Mouse (Mus musculus) MEL (cell line): ENCODE results near the gene Igsf6. TPM values are rescaled to one million over a fixed set of nuclear protein-coding genes. Genes with fewer than 3 reads are reported as not detected.

Source experiments
- DNase-seq: peaks from one replicate; pipeline ENCODE4 v3.0.0; 2011; ENCODE audit warnings: low read depth, low spot score
- H3K27ac ChIP-seq: 2 replicates; pipeline ENCODE4 v1.5.1; 2012; ENCODE audit warnings: low read depth, mild to moderate bottlenecking, control low read depth, low read length, moderate library complexity; ENCODE audit not compliant: control insufficient read depth
- H3K27me3 ChIP-seq, 2 experiments: fragments of 150-350 bp in 1 of 2; sonication (generic) in 1 of 2; 2 replicates each; pipeline ENCODE4 v1.6.1; 2012; ENCODE audit warnings: low read length in 2 of 2, mild to moderate bottlenecking in 2 of 2, improper control_type of control experiment in 1 of 2, moderate library complexity in 1 of 2; ENCODE audit not compliant: insufficient read depth in 2 of 2, control insufficient read depth in 1 of 2
- H3K36me3 ChIP-seq, 2 experiments: 2 replicates each; pipeline ENCODE4 v1.6.1; 2012 to 2014; ENCODE audit warnings: low read length in 2 of 2, improper control_type of control experiment in 1 of 2, inconsistent platforms in 1 of 2, mild to moderate bottlenecking in 1 of 2; ENCODE audit not compliant: insufficient read depth in 2 of 2, control insufficient read depth in 1 of 2
- H3K4me1 ChIP-seq, 2 experiments: fragments of 150-350 bp in 1 of 2; sonication (generic) in 1 of 2; 2 replicates each; pipeline ENCODE4 v1.6.1; 2012; ENCODE audit warnings: low read length in 2 of 2, improper control_type of control experiment in 1 of 2, mild to moderate bottlenecking in 1 of 2; ENCODE audit not compliant: insufficient read depth in 2 of 2, control insufficient read depth in 1 of 2
- H3K4me3 ChIP-seq, 2 experiments: fragments of 150-350 bp in 1 of 2; sonication (generic) in 1 of 2; 2 replicates each; pipeline ENCODE4 v1.5.1; 2012; ENCODE audit warnings: low read depth in 2 of 2, low read length in 2 of 2, mild to moderate bottlenecking in 2 of 2, moderate library complexity in 2 of 2, control low read depth in 1 of 2, improper control_type of control experiment in 1 of 2; ENCODE audit not compliant: control insufficient read depth in 1 of 2, insufficient read depth in 1 of 2
- H3K79me2 ChIP-seq: 2 replicates; pipeline ENCODE4 v1.6.1; 2012; ENCODE audit warnings: mild to moderate bottlenecking, low read length, moderate library complexity; ENCODE audit not compliant: control insufficient read depth, poor library complexity, insufficient read depth
- H3K9ac ChIP-seq: 2 replicates; pipeline ENCODE4 v1.6.1; 2012; ENCODE audit warnings: low read depth, mild to moderate bottlenecking, control low read depth, low read length, moderate library complexity; ENCODE audit not compliant: control insufficient read depth, poor library complexity, severe bottlenecking
- H3K9me3 ChIP-seq: fragments of 150-350 bp; sonication (generic); replicated peaks from 2 replicates; pipeline ENCODE4 v1.6.1; 2012; ENCODE audit warnings: mild to moderate bottlenecking, low read length, improper control_type of control experiment, moderate library complexity; ENCODE audit not compliant: insufficient read depth
- BHLHE40 ChIP-seq: IDR thresholded peaks from 2 replicates; pipeline ENCODE4 v1.6.1; 2012; ENCODE audit warnings: low read depth, mild to moderate bottlenecking, inconsistent platforms, low read length, improper control_type of control experiment, borderline replicate concordance
- CHD1 ChIP-seq: IDR thresholded peaks from 2 replicates; pipeline ENCODE4 v1.6.1; 2012; ENCODE audit warnings: low read depth, mild to moderate bottlenecking, inconsistent platforms, low read length, improper control_type of control experiment
- CTCF ChIP-seq, 3 experiments: IDR thresholded peaks in 2 of 3; conservative IDR thresholded peaks in 1 of 3; 2 replicates each; pipeline ENCODE4 v1.5.1; 2011 to 2012; ENCODE audit warnings: low read length in 3 of 3, low read depth in 2 of 3, mild to moderate bottlenecking in 2 of 3, improper control_type of control experiment in 1 of 3, inconsistent platforms in 1 of 3, mixed read lengths in 1 of 3, moderate library complexity in 1 of 3; ENCODE audit not compliant: control insufficient read depth in 1 of 3, insufficient read depth in 1 of 3, poor library complexity in 1 of 3, severe bottlenecking in 1 of 3
- E2F4 ChIP-seq: IDR thresholded peaks from 2 replicates; pipeline ENCODE4 v1.6.1; 2011; ENCODE audit warnings: low read depth, low read length, improper control_type of control experiment, borderline replicate concordance
- EP300 ChIP-seq, 2 experiments: IDR thresholded peaks; 2 replicates each; pipeline ENCODE4 v1.6.1; 2011; ENCODE audit warnings: improper control_type of control experiment in 2 of 2, low read length in 2 of 2, low read depth in 1 of 2, mild to moderate bottlenecking in 1 of 2
- ETS1 ChIP-seq: IDR thresholded peaks from 2 replicates; pipeline ENCODE4 v1.6.1; 2012; ENCODE audit warnings: low read depth, mild to moderate bottlenecking, inconsistent platforms, low read length, improper control_type of control experiment, moderate library complexity
- GABPA ChIP-seq: IDR thresholded peaks from 2 replicates; pipeline ENCODE4 v1.6.1; 2012; ENCODE audit warnings: low read depth, mild to moderate bottlenecking, inconsistent platforms, low read length, improper control_type of control experiment, moderate library complexity
- GATA1 ChIP-seq: IDR thresholded peaks from 2 replicates; pipeline ENCODE4 v1.6.1; 2011; ENCODE audit warnings: low read depth, low read length, improper control_type of control experiment
- JUND ChIP-seq: IDR thresholded peaks from 2 replicates; pipeline ENCODE4 v1.6.1; 2011; ENCODE audit warnings: low read depth, mild to moderate bottlenecking, improper control_type of control experiment, low read length
- MAFK ChIP-seq: IDR thresholded peaks from 2 replicates; pipeline ENCODE4 v1.6.1; 2011; ENCODE audit warnings: low read depth, mild to moderate bottlenecking, low read length, improper control_type of control experiment, borderline replicate concordance
- MAZ ChIP-seq: IDR thresholded peaks from 2 replicates; pipeline ENCODE4 v1.6.1; 2012; ENCODE audit warnings: low read depth, mild to moderate bottlenecking, inconsistent platforms, low read length, improper control_type of control experiment
- MEF2A ChIP-seq: IDR thresholded peaks from 2 replicates; pipeline ENCODE4 v1.6.1; 2014; ENCODE audit warnings: low read depth, mild to moderate bottlenecking, inconsistent platforms, low read length, improper control_type of control experiment; ENCODE audit not compliant: poor library complexity, insufficient replicate concordance, severe bottlenecking; ENCODE audit errors: extremely low read depth
- MXI1 ChIP-seq: IDR thresholded peaks from 2 replicates; pipeline ENCODE4 v1.6.1; 2011; ENCODE audit warnings: mild to moderate bottlenecking, low read depth, low read length, improper control_type of control experiment
- POLR2A ChIP-seq, 2 experiments: IDR thresholded peaks; 2 replicates each; pipeline ENCODE4 v1.6.1; 2011 to 2012; ENCODE audit warnings: low read length in 2 of 2, mild to moderate bottlenecking in 2 of 2, control low read depth in 1 of 2, improper control_type of control experiment in 1 of 2, low read depth in 1 of 2, moderate library complexity in 1 of 2; ENCODE audit not compliant: control insufficient read depth in 1 of 2, insufficient read depth in 1 of 2, poor library complexity in 1 of 2
- POLR2AphosphoS5 ChIP-seq: IDR thresholded peaks from 2 replicates; pipeline ENCODE4 v1.6.1; 2012; ENCODE audit warnings: low read depth, borderline replicate concordance, mild to moderate bottlenecking, inconsistent platforms, low read length, moderate library complexity, mixed read lengths
- RAD21 ChIP-seq: IDR thresholded peaks from 2 replicates; pipeline ENCODE4 v1.6.1; 2011; ENCODE audit warnings: mild to moderate bottlenecking, low read depth, low read length, improper control_type of control experiment
- SMC3 ChIP-seq: IDR thresholded peaks from 2 replicates; pipeline ENCODE4 v1.6.1; 2011; ENCODE audit warnings: low read depth, low read length, improper control_type of control experiment
- TAL1 ChIP-seq: IDR thresholded peaks from 2 replicates; pipeline ENCODE4 v1.6.1; 2012; ENCODE audit warnings: mild to moderate bottlenecking, inconsistent platforms, low read length, moderate library complexity, mixed read lengths
- TCF12 ChIP-seq: IDR thresholded peaks from 2 replicates; pipeline ENCODE4 v1.6.1; 2014; ENCODE audit warnings: low read depth, mild to moderate bottlenecking, inconsistent platforms, low read length, improper control_type of control experiment, moderate library complexity
- USF1 ChIP-seq: IDR thresholded peaks from 2 replicates; pipeline ENCODE4 v1.6.1; 2014; ENCODE audit warnings: low read depth, mild to moderate bottlenecking, inconsistent platforms, low read length, improper control_type of control experiment, moderate library complexity
- USF2 ChIP-seq, 2 experiments: IDR thresholded peaks; 2 replicates each; pipeline ENCODE4 v1.6.1; 2011 to 2012; ENCODE audit warnings: improper control_type of control experiment in 2 of 2, low read length in 2 of 2, borderline replicate concordance in 1 of 2, inconsistent platforms in 1 of 2, low read depth in 1 of 2, mild to moderate bottlenecking in 1 of 2; ENCODE audit not compliant: insufficient read depth in 1 of 2
- ZC3H11A ChIP-seq: IDR thresholded peaks from 2 replicates; pipeline ENCODE4 v1.6.1; 2012; ENCODE audit warnings: low read depth, mild to moderate bottlenecking, inconsistent platforms, low read length, improper control_type of control experiment
- ZKSCAN1 ChIP-seq: IDR thresholded peaks from 2 replicates; pipeline ENCODE4 v1.6.1; 2012; ENCODE audit warnings: low read depth, mild to moderate bottlenecking, inconsistent platforms, low read length, improper control_type of control experiment, moderate library complexity
- polyA plus RNA-seq, 2 experiments: library from polyadenylated mRNA; stranded (reverse) in 1 of 2; unstranded in 1 of 2; fragments of >175 nt in 1 of 2; fragments of >200 nt in 1 of 2; gene quantifications; 2 replicates each; pipeline versions ENCODE4 v1.2.1 to v1.2.4; 2012; ENCODE audit warnings: low replicate concordance in 2 of 2, low read depth in 1 of 2; ENCODE audit not compliant: insufficient read length in 2 of 2, insufficient read depth in 1 of 2, missing spikeins in 1 of 2
- total RNA-seq: library from RNA; depleted of rRNA; stranded (reverse); fragments of 300-350 nt; gene quantifications from 2 replicates; pipeline ENCODE4 v1.2.3, GENCODE M21; 2012

Gene Igsf6
- total and polyA plus RNA-seq, 3 experiments, result 0.08 to 0.42 TPM; not detected in 1

DNA sequence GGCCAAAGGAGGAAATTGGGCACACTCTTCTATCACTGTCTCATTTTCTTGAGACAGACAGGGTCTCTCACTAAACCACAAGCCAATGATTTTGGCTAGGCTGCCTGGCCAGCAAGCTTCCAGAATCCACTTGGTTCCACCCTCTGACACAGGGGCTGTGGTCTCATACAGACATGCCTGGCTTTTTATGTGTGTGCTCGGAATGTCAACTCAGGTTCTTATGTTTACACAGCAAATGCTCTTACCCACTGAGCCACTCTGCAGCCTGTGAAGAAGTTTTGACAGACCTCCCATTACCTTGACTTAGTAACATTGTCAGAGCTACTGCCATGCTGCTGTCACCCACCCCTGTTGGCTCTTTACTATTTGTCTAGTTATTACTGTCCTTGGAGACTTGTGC lies 32.4 kb downstream of the Igsf6 start:
- Histone ChIP-seq H3K36me3 (peaks cover 3 to 10% of the 10 kb centered on the region in 2 experiments), H3K27ac (no peak overlapping the region), H3K9me3 (no peaks in the 10 kb centered on the region), H3K4me1 (peaks cover 4 to 9% of the 10 kb centered on the region in 2 experiments), H3K4me3 (no peak overlapping the region), H3K9ac (no peak overlapping the region), H3K27me3 (no peaks in the 10 kb centered on the region), H3K79me2 (peaks cover 70% of the 10 kb centered on the region)
- no peak for DNase-seq
- no peak for TF ChIP-seq SMC3
- no peak for TF ChIP-seq EP300 (IDR thresholded peaks at IDR 0.05; ENCODE audit: low read depth in 1 of 2, low read length in 2 of 2)
- no peak for TF ChIP-seq MXI1
- no peak for TF ChIP-seq POLR2AphosphoS5
- TF ChIP-seq E2F4, result no peak
- no peak for TF ChIP-seq TCF12
- TF ChIP-seq CTCF (IDR thresholded peaks at IDR 0.05 in 2 of 3, conservative IDR thresholded peaks at IDR 0.05 in 1 of 3; ENCODE audit: control insufficient read depth in 1 of 3, insufficient read depth in 1 of 3, low read depth in 2 of 3, low read length in 3 of 3, poor library complexity in 1 of 3, severe bottlenecking in 1 of 3), result no peak
- no peak for TF ChIP-seq ZKSCAN1
- TF ChIP-seq USF2 (IDR thresholded peaks at IDR 0.05; ENCODE audit: borderline replicate concordance in 1 of 2, insufficient read depth in 1 of 2, low read depth in 1 of 2, low read length in 2 of 2), result no peak
- TF ChIP-seq MAFK, result no peak
- TF ChIP-seq JUND, result no peak
- no peak for TF ChIP-seq CHD1
- TF ChIP-seq ZC3H11A, result no peak
- no peak for TF ChIP-seq TAL1

DNA sequence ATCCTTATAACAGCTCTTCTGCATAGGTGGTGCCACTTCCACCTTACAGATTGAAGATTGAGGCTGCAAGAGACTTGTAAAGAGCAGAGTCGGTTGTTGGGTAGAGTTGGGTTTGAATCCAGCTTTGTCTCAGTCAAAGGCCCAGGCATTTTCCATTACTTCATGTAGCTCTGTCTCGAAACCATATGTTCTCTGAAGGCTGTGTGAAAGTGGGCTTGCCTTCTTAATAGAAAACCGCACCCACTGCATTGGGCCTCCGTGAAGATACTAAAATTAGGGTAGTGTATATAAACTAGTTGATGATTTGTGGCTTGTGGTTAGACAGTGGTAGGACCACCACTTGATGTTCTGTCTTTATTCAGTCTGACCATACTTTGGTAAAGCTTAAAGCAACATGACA lies 33.8 kb downstream of the Igsf6 start:
- TF ChIP-seq GATA1 (no peak), MAZ (no peak), ZKSCAN1 (no peak), MXI1 (no peak), POLR2A (IDR thresholded peaks at IDR 0.05; ENCODE audit: control insufficient read depth in 1 of 2, insufficient read depth in 1 of 2, low read depth in 1 of 2, low read length in 2 of 2, poor library complexity in 1 of 2) (no peak), USF1 (no peak), BHLHE40 (no peak), JUND (no peak), MEF2A (no peak), SMC3 (no peak), ETS1 (no peak), RAD21 (no peak), GABPA (no peak)
- TF ChIP-seq, all 39 proteins: peak for 0

More for the DNA sequence above, 33.8 kb downstream of the Igsf6 start:
- peaks cover 3 to 21% of the 10 kb centered on the region in 2 experiments for H3K36me3 ChIP-seq
- H3K9ac ChIP-seq, result no peak overlapping the region
- no peaks in the 10 kb centered on the region for H3K9me3 ChIP-seq
- peaks cover 78% of the 10 kb centered on the region for H3K79me2 ChIP-seq
- no peaks in the 10 kb centered on the region for H3K27me3 ChIP-seq
- DNase-seq, result no peak
- no peak overlapping the region for H3K4me3 ChIP-seq
- no peak overlapping the region for H3K27ac ChIP-seq
- peaks cover 7 to 15% of the 10 kb centered on the region in 2 experiments for H3K4me1 ChIP-seq
